Mouse (Mus musculus) megakaryocyte, embryonic 14.5 days (primary cell): ENCODE data around the gene Stra6.

ENCODE experiments used
- FLI1 ChIP-seq: IDR thresholded peaks from 2 replicates; pipeline ENCODE4 v1.6.1; 2012; ENCODE audit warnings: low read length, inconsistent platforms, mixed read lengths
- GATA1 ChIP-seq: IDR thresholded peaks from 3 replicates; pipeline ENCODE4 v1.6.1; 2012; ENCODE audit warnings: mixed read lengths, low read length, inconsistent platforms, borderline replicate concordance

- no peak for TF ChIP-seq GATA1
- no peak for TF ChIP-seq FLI1
Measured at GRCm38 (mm10) chr9:58092581-58093269, 29.1 kb downstream of the Stra6 start.
